10 mouse cellular contexts compared by ENCODE assay signal in the genomic region with DNA sequence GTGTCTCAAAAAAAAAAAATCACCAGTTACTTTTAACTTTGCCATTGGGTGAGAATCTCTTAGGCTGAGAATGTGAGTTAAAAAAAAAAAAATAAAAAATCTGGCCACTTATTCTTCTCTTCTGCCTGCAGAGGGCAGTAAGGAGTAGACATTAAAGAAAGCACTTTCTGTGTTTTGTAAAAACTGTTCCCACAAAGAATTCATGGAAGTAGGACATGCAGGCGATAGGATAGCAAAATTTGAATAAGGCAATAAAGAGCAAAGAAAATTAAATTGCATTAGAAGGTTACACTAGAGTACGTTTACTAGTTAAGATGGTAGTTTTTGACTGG. TPM values are rescaled to one million over a fixed set of nuclear protein-coding genes. Genes with fewer than 3 reads are reported as not detected.
DNase-seq lines count a peak whose midpoint lies in the region; ATAC-seq lines count a peak whose summit lies in the region.
"Had no signal": no experiment of that assay in that cellular context is flagged by ENCODE, and none has a peak within 500 bp of the region (broad histone marks: within the 10 kb centered on the region; RNA-seq: fewer than 3 reads in every experiment).

No protein-coding gene starts in this region.

- H3K36me3 ChIP-seq in hindbrain, embryonic 15.5 days: no peaks in the 10 kb centered on the region
- H3K36me3 ChIP-seq in splenic B cell, adult 2 months (ENCODE audit: control insufficient read depth, insufficient read depth, low read length, poor library complexity, severe bottlenecking): no peaks in the 10 kb centered on the region

- peak overlapping the region; percentile 26 for H3K4me3 ChIP-seq in hindbrain, embryonic 15.5 days

- WGBS in hindbrain, embryonic 15.5 days: 53% methylated on average over 2 of the region's 2 CpGs

- no peaks in the 10 kb centered on the region for H3K9me3 ChIP-seq in hindbrain, embryonic 15.5 days

- 0 out of 2 replicates have a peak overlapping the region, but pooled peaks have one; percentile 25 for H3K27ac ChIP-seq in hindbrain, embryonic 15.5 days (replicated peaks)
- H3K27ac ChIP-seq: macrophage had no signal

- peaks cover 3% of the 10 kb centered on the region; the same call in 1 of the 2 replicates for H3K4me1 ChIP-seq in hindbrain, embryonic 15.5 days (replicated peaks)

- ATAC-seq in hindbrain, embryonic 15.5 days (ENCODE audit: low FRiP score, low read depth): no peak

- no peaks in the 10 kb centered on the region for H3K27me3 ChIP-seq in hindbrain, embryonic 15.5 days
- H3K27me3 ChIP-seq in splenic B cell, adult 2 months (ENCODE audit: control insufficient read depth, insufficient read depth, low read length, poor library complexity, severe bottlenecking): no peaks in the 10 kb centered on the region

- peak overlapping the region; percentile 56 for H3K4me2 ChIP-seq in hindbrain, embryonic 15.5 days

- peak; percentile 49 for DNase-seq in cerebellum, adult 9-10 months
- no peak for DNase-seq in cerebellum, postnatal 36 days
- DNase-seq in lung, postnatal 10 days: peak; percentile 32
- DNase-seq in lung, postnatal 4 days: no peak
- peak; percentile 61 for DNase-seq in splenic B cell, adult 2 months (ENCODE audit: low read depth, low spot score)
- DNase-seq in frontal cortex, postnatal 14 days (ENCODE audit: low spot score in 2 of 2): no peak
- no peak for DNase-seq in cerebellum, postnatal 4 days (ENCODE audit: low spot score in 2 of 2)

- H3K9ac ChIP-seq in hindbrain, embryonic 15.5 days: peak overlapping the region; percentile 21; the same call in 1 of the 2 replicates

RNA-seq across cellular contexts. Expression of gene Dtd2, which starts 4.3 kb away (rescaled TPM):
- 19.7 and 20.6 TPM in 2 replicates for polyA plus RNA-seq in hindbrain, embryonic 15.5 days (2015; fragmentation: Nextera tagmentation; extraction: Ambion mirVana)

RNA-seq across cellular contexts. Expression of gene Gpr33, which starts 17.3 kb away (rescaled TPM):
- polyA plus RNA-seq in hindbrain, embryonic 15.5 days (2015; fragmentation: Nextera tagmentation; extraction: Ambion mirVana): not detected in 2 replicates
- polyA plus RNA-seq: frontal cortex, adult 2 months; macrophage had no signal

RNA-seq across cellular contexts. Expression of gene Heatr5a, which starts 39.5 kb away (rescaled TPM):
- polyA plus RNA-seq in hindbrain, embryonic 15.5 days (2015; fragmentation: Nextera tagmentation; extraction: Ambion mirVana): 6.9 and 7.1 TPM in 2 replicates

Comparison
In these comparisons a context has a peak if more than half of its experiments do, and no peak if none do; other contexts are left out.
1. DNase-seq: peak in cerebellum, adult 9-10 months (single experiment), lung, postnatal 10 days (single experiment) and splenic B cell, adult 2 months (single experiment); none in cerebellum, postnatal 36 days (0 of 2), lung, postnatal 4 days (0 of 2), frontal cortex, postnatal 14 days (0 of 2) and cerebellum, postnatal 4 days (0 of 2).